Mouse (Mus musculus) T-helper 2 cell (primary cell): Measurements from ENCODE around the gene Syce2.
"Not testable (repeated sequence)": the region's sequence is repeated elsewhere in the genome, so short reads cannot be mapped to it uniquely, and the experiment has no call there.

ENCODE experiments used
- in situ Hi-C: fragments of 300-600 bp; cut with MboI, MseI; formaldehyde crosslinking; loops from one replicate; pipeline ENCODE4 v1.15.1; 2025; ENCODE audit warnings: high pct_unique_total_duplicates

Gene Syce2

GRCm38 (mm10) chr8:84871376-84872308 is at the start of gene Syce2:
Gene Syce2 (plus strand): TSS chr8:84872111.
- in situ Hi-C loops = no loop called here

- in situ Hi-C loops = no loop called here
These were observed 49.2 kb upstream of the Syce2 start, which contains the start of gene Dand5 for GRCm38 (mm10) chr8:84822723-84823122. Gene Dand5 (minus strand): TSS chr8:84822823.

GRCm38 (mm10) chr8:84823653-84824052 is 48.3 kb upstream of the Syce2 start:
- in situ Hi-C loops = no loop called here

- in situ Hi-C loops = no loop called here
These were observed 46.3 kb upstream of the Syce2 start for GRCm38 (mm10) chr8:84825636-84826035.

- in situ Hi-C loops = not testable (repeated sequence)
These were observed 45.4 kb upstream of the Syce2 start for GRCm38 (mm10) chr8:84826518-84826917.

- in situ Hi-C loops = no loop called here
These were observed 40.4 kb upstream of the Syce2 start, which contains the start of gene Gadd45gip1 for GRCm38 (mm10) chr8:84831490-84831889. Gene Gadd45gip1 (plus strand): TSS chr8:84831522.

GRCm38 (mm10) chr8:84832034-84832717 is 39.7 kb upstream of the Syce2 start:
- in situ Hi-C loops = no loop called here

- in situ Hi-C loops = no loop called here
These were observed 38.9 kb upstream of the Syce2 start for GRCm38 (mm10) chr8:84832759-84833742.

GRCm38 (mm10) chr8:84834002-84834865 is 37.7 kb upstream of the Syce2 start:
- in situ Hi-C loops = no loop called here

- in situ Hi-C loops = no loop called here
These were observed 36.8 kb upstream of the Syce2 start for GRCm38 (mm10) chr8:84834866-84835855.

- in situ Hi-C loops = no loop called here
These were observed 34.6 kb upstream of the Syce2 start for GRCm38 (mm10) chr8:84837149-84837911.

GRCm38 (mm10) chr8:84837912-84838470 is 33.9 kb upstream of the Syce2 start:
- in situ Hi-C loops = no loop called here

GRCm38 (mm10) chr8:84838513-84838912 is 33.4 kb upstream of the Syce2 start:
- in situ Hi-C loops = no loop called here

GRCm38 (mm10) chr8:84839411-84839810 is 32.5 kb upstream of the Syce2 start:
- in situ Hi-C loops = no loop called here

- in situ Hi-C loops = no loop called here
These were observed 32.0 kb upstream of the Syce2 start for GRCm38 (mm10) chr8:84839875-84840247.

GRCm38 (mm10) chr8:84840248-84840999 is 31.5 kb upstream of the Syce2 start, which contains the start of gene Rad23a:
Gene Rad23a (minus strand): TSS chr8:84840665.
- in situ Hi-C loops = no loop called here

- in situ Hi-C loops = no loop called here
These were observed 30.4 kb upstream of the Syce2 start for GRCm38 (mm10) chr8:84841514-84841913.
